Mouse (Mus musculus) forebrain, embryonic 11.5 days (tissue): Measurements from ENCODE around the gene Mak. TPM values are rescaled to one million over a fixed set of nuclear protein-coding genes. Genes with fewer than 3 reads are reported as not detected.
"Not testable (repeated sequence)": the region's sequence is repeated elsewhere in the genome, so short reads cannot be mapped to it uniquely, and the experiment has no call there.

ENCODE experiments used
- ATAC-seq: fragments of 200-750 bp; cut with Nextera tagmentation; replicated peaks from 2 replicates; pipeline ENCODE4 v1.8.0; 2017; ENCODE audit warnings: moderate TSS enrichment; ENCODE audit not compliant: low FRiP score
- DNase-seq: peaks from one replicate; pipeline ENCODE4 v3.0.0-alpha.2; 2017; ENCODE audit warnings: low spot score
- H3K27ac ChIP-seq: fragments of 300-500 bp; sonication (generic); 2 replicates; pipeline ENCODE4 v1.5.1; 2014; ENCODE audit warnings: low read depth, low read length
- H3K27me3 ChIP-seq: fragments of 300-500 bp; sonication (generic); 2 replicates; pipeline ENCODE4 v1.6.1; 2014; ENCODE audit warnings: mild to moderate bottlenecking, low read length, mixed read lengths; ENCODE audit not compliant: control insufficient read depth, insufficient read depth
- H3K36me3 ChIP-seq: fragments of 300-500 bp; sonication (generic); 2 replicates; pipeline ENCODE4 v1.6.1; 2014; ENCODE audit warnings: mild to moderate bottlenecking, low read length, moderate library complexity, mixed read lengths; ENCODE audit not compliant: control insufficient read depth, insufficient read depth
- H3K4me1 ChIP-seq: fragments of 300-500 bp; sonication (generic); replicated peaks from 2 replicates; pipeline ENCODE4 v1.6.1; 2014; ENCODE audit warnings: low read length, mixed read lengths; ENCODE audit not compliant: control insufficient read depth, insufficient read depth
- H3K4me2 ChIP-seq: fragments of 300-500 bp; sonication (generic); 2 replicates; pipeline ENCODE4 v1.6.1; 2014; ENCODE audit warnings: low read depth, mild to moderate bottlenecking, low read length, moderate library complexity, mixed read lengths; ENCODE audit not compliant: severe bottlenecking
- H3K4me3 ChIP-seq: fragments of 300-500 bp; sonication (generic); 2 replicates; pipeline ENCODE4 v1.5.1; 2014; ENCODE audit warnings: low read depth, low read length
- H3K9ac ChIP-seq: fragments of 300-500 bp; sonication (generic); 2 replicates; pipeline ENCODE4 v1.6.1; 2014; ENCODE audit warnings: low read length
- H3K9me3 ChIP-seq: fragments of 300-500 bp; sonication (generic); 2 replicates; pipeline ENCODE4 v1.6.1; 2016; ENCODE audit warnings: low read length, mixed read lengths; ENCODE audit not compliant: control insufficient read depth
- WGBS: fragments of 180-500 bp; shearing (Covaris S2); extraction: QIAGEN DNeasy Blood & Tissue Kit; methylation state at CpG from one replicate; pipeline ENCODE4 v1.1.7; 2014; 5-methylcytosine and 5-hydroxymethylcytosine counted together
- polyA plus RNA-seq: library from polyadenylated mRNA; unstranded; fragments of >200 nt; fragmentation: Nextera tagmentation; extraction: Ambion mirVana; gene quantifications from 2 replicates; pipeline ENCODE4 v1.2.1, GENCODE M21; 2014

The Mak gene
- polyA plus RNA-seq, 1 experiment from 2014 or later, result 1.6 TPM

- peak overlapping the region; percentile 96 for H3K27ac ChIP-seq
- H3K9ac ChIP-seq, result peak overlapping the region; percentile 71
- 1% methylated on average over 25 of the region's 25 CpGs for WGBS
- no peaks in the 10 kb centered on the region; the same call in 1 of the 2 replicates for H3K36me3 ChIP-seq
- H3K4me1 ChIP-seq, result peaks cover 6% of the 10 kb centered on the region
- no peaks in the 10 kb centered on the region for H3K27me3 ChIP-seq
- ATAC-seq, result peak; percentile 31
- peak overlapping the region; percentile 84 for H3K4me2 ChIP-seq
- peak overlapping the region; percentile 93 for H3K4me3 ChIP-seq
- H3K9me3 ChIP-seq, result no peaks in the 10 kb centered on the region
- DNase-seq, result peak; percentile 64
Measured at GRCm38 (mm10) chr13:41000140-41000925, 79.2 kb downstream of the Mak start.

DNA sequence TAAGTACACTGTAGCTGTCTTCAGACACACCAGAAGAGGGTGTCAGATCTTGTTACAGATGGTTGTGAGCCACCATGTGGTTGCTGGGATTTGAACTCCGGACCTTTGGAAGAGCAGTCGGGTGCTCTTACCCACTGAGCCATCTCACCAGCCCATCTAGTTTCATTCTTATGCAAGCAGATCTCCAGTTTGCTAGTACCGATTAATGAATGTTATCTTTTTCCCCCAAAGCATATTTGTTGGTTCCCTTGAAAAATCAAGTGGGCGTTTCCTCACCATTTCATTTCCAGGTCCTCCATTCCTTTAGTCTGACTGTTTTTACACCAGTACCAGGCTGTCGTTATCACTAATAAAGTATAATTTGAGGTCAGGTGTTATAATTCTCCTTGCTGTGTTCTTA is 81.0 kb downstream of the Mak start:
- H3K9me3 ChIP-seq, H3K4me1 ChIP-seq, ATAC-seq, H3K36me3 ChIP-seq, H3K27me3 ChIP-seq, H3K4me3 ChIP-seq, DNase-seq, H3K4me2 ChIP-seq, H3K27ac ChIP-seq, H3K9ac ChIP-seq: not testable (repeated sequence)
- 93% methylated on average over 5 of the region's 5 CpGs for WGBS

DNA sequence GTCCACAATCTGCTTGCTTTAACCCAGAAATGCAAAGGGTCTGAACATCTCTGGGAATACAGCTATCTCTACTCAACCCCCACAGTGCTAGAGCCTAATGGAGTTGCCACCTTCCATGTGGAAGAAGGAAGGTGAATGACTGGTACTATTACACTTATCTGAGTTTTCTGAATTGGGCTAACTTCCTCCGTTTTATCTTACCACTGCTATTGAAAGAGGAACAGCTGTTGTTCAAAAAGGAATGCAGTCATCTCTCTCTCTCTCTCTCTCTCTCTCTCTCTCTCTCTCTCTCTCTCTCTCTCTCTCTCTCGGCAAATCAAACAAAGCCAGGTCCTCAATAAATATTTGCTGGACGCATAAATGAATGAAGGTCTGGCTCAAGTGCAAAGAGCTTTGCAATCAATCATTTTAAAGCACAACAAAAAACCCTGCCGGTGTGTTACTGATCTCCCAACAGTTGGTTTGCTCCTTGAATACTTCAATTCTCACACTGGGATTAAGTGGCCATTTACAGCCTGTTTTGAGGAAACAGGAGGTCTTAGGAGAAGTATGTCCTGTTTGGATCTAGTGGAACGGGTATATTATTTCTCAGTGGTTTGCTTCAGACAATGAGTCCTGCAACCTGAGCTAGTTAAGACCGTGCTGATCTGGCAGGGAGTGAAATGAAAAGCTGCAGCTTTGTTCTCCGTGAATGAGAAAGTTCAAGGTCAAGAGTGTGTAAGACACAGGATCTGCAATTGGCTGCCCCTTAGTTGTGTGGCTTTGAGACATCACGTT is 84.8 kb downstream of the Mak start:
- H3K36me3 ChIP-seq, result no peaks in the 10 kb centered on the region
- 11% methylated on average over 8 of the region's 8 CpGs for WGBS
- DNase-seq (no peak), ATAC-seq (peak; percentile 82)
- no peak overlapping the region for H3K4me3 ChIP-seq
- peak overlapping the region; percentile 46; the same call in 1 of the 2 replicates for H3K27ac ChIP-seq
- H3K27me3 ChIP-seq, result peaks cover 2% of the 10 kb centered on the region; the same call in 1 of the 2 replicates
- H3K9ac ChIP-seq, result no peak overlapping the region
- H3K4me1 ChIP-seq, result peaks cover 4% of the 10 kb centered on the region; the same call in 1 of the 2 replicates
- no peaks in the 10 kb centered on the region for H3K9me3 ChIP-seq
- H3K4me2 ChIP-seq, result peak overlapping the region; percentile 18; the same call in 1 of the 2 replicates

GRCm38 (mm10) chr13:40988418-40988817 is 91.1 kb downstream of the Mak start:
- Histone ChIP-seq H3K4me1 (no peaks in the 10 kb centered on the region), H3K4me2 (no peak overlapping the region), H3K9me3 (no peaks in the 10 kb centered on the region), H3K27ac (no peak overlapping the region), H3K9ac (no peak overlapping the region), H3K36me3 (no peaks in the 10 kb centered on the region), H3K4me3 (no peak overlapping the region), H3K27me3 (peaks cover 2% of the 10 kb centered on the region; the same call in 1 of the 2 replicates)
- ATAC-seq, result no peak
- DNase-seq, result no peak
- WGBS, result 79% methylated on average over 2 of the region's 2 CpGs

- H3K4me2 ChIP-seq, H3K9me3 ChIP-seq, H3K4me1 ChIP-seq, H3K4me3 ChIP-seq, H3K9ac ChIP-seq, H3K27ac ChIP-seq, H3K27me3 ChIP-seq, DNase-seq, H3K36me3 ChIP-seq, ATAC-seq: not testable (repeated sequence)
- WGBS, result 70% methylated on average over 4 of the region's 4 CpGs
Measured at GRCm38 (mm10) chr13:40987608-40988303, 91.8 kb downstream of the Mak start.

DNA sequence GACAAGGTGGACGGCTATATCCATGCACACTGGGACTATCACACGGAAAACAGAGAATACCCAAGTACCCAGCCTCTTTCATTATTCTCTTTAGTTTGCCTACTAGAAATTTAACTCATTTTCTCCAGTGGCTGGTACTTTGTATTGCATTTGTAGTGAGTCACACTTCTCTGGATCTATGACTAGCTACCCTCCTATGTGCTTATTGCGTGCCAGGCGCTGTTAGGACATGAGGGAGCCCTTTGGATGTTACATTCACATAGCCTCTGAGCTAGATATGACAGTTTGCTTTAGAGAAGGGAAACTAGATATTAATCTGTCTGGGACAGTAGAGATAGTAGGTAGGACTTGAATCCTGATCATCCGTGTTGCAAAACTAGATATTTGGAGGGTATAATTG is 93.4 kb downstream of the Mak start:
- H3K27ac ChIP-seq, result no peak overlapping the region
- no peak overlapping the region for H3K4me2 ChIP-seq
- no peaks in the 10 kb centered on the region; the same call in 1 of the 2 replicates for H3K27me3 ChIP-seq
- H3K4me1 ChIP-seq, result no peaks in the 10 kb centered on the region
- 92% methylated on average over 5 of the region's 5 CpGs for WGBS
- DNase-seq (no peak), ATAC-seq (no peak)
- no peaks in the 10 kb centered on the region for H3K9me3 ChIP-seq
- H3K9ac ChIP-seq, result no peak overlapping the region
- H3K4me3 ChIP-seq, result no peak overlapping the region
- no peaks in the 10 kb centered on the region for H3K36me3 ChIP-seq

GRCm38 (mm10) chr13:40982759-40983158 is 96.7 kb downstream of the Mak start:
- DNase-seq (no peak), ATAC-seq (no peak)
- no peaks in the 10 kb centered on the region for H3K9me3 ChIP-seq
- H3K9ac ChIP-seq, result no peak overlapping the region
- H3K27ac ChIP-seq, result no peak overlapping the region
- no peak overlapping the region for H3K4me2 ChIP-seq
- H3K4me1 ChIP-seq, result no peaks in the 10 kb centered on the region
- H3K36me3 ChIP-seq, result no peaks in the 10 kb centered on the region
- no peak overlapping the region for H3K4me3 ChIP-seq
- no peaks in the 10 kb centered on the region for H3K27me3 ChIP-seq
- WGBS, result 75% methylated on average over 1 of the region's 1 CpGs

- H3K4me2 ChIP-seq, result no peak overlapping the region
- WGBS, result 73% methylated on average over 2 of the region's 2 CpGs
- no peak for ATAC-seq
- H3K9me3 ChIP-seq, result no peaks in the 10 kb centered on the region
- H3K4me1 ChIP-seq, result no peaks in the 10 kb centered on the region
- DNase-seq, result no peak
- no peak overlapping the region for H3K27ac ChIP-seq
- H3K36me3 ChIP-seq, result no peaks in the 10 kb centered on the region
- H3K27me3 ChIP-seq, result no peaks in the 10 kb centered on the region
- H3K9ac ChIP-seq, result no peak overlapping the region
- no peak overlapping the region for H3K4me3 ChIP-seq
Measured at GRCm38 (mm10) chr13:40979321-40979720, 100.2 kb downstream of the Mak start.
